27 mouse cellular contexts compared by ENCODE assay signal in the genomic region with DNA sequence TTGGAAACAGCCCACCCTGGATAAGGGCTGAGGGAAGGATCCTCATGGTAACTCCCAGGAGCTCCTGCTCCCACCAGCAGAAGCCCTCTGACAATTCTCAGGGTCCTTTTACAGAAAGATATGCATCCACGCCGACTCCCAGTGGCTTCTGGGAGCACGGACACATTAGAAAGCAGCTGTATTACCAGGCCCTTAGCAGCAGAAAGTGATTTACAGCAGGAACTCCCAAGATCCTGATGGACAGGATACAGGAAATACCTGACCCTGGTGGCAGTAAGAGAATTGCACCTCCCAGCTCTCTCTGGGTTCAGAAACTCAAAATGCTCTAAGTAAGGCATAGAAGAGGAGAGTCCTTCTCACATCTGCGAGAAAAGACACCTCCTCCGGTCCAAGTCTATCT. TPM values are rescaled to one million over a fixed set of nuclear protein-coding genes. Genes with fewer than 3 reads are reported as not detected.
A peak's percentile ranks its signal among the peaks of the same experiment; 100 is the strongest.
DNase-seq lines count a peak whose midpoint lies in the region; TF ChIP-seq lines count a peak whose summit lies in the region.
"Had no signal": no experiment of that assay in that cellular context is flagged by ENCODE, and none has a peak within 500 bp of the region (broad histone marks: within the 10 kb centered on the region; RNA-seq: fewer than 3 reads in every experiment).

No protein-coding gene starts in this region.

- TF ChIP-seq CTCF in heart, adult 2 months (IDR thresholded peaks at IDR 0.05), result peak; percentile 47
- TF ChIP-seq CTCF in layer of hippocampus, adult 2 months (conservative IDR thresholded peaks at IDR 0.05), result peak; percentile 16; the same call in 1 of the 2 replicates

- 64% methylated on average over 5 of the region's 5 CpGs for WGBS in heart, adult 2 months

- no peak overlapping the region for H3K27ac ChIP-seq in heart, adult 2 months
- H3K27ac ChIP-seq in layer of hippocampus, adult 2 months, result no peak overlapping the region
- H3K27ac ChIP-seq in brown adipose tissue, adult 24 weeks (replicated peaks; ENCODE audit: low read depth, low read length), result peak overlapping the region; percentile 31; the same call in 1 of the 2 replicates
- H3K27ac ChIP-seq: embryonic facial prominence, embryonic 10.5 days; embryonic facial prominence, embryonic 13.5 days; forebrain, embryonic 12.5 days; forebrain, embryonic 15.5 days; hindbrain, embryonic 10.5 days; hindbrain, embryonic 13.5 days had no signal

- H3K9ac ChIP-seq in heart, adult 2 months (ENCODE audit: low read depth, low read length), result no peak overlapping the region
- H3K9ac ChIP-seq: embryonic facial prominence, embryonic 13.5 days; forebrain, embryonic 12.5 days; forebrain, embryonic 15.5 days; hindbrain, embryonic 13.5 days had no signal

- H3K4me3 ChIP-seq in heart, adult 2 months, result no peak overlapping the region
- H3K4me3 ChIP-seq in layer of hippocampus, adult 2 months, result no peak overlapping the region
- H3K4me3 ChIP-seq in brown adipose tissue, adult 24 weeks (ENCODE audit: insufficient read depth, low read depth, low read length), result no peak overlapping the region
- H3K4me3 ChIP-seq: embryonic facial prominence, embryonic 10.5 days; embryonic facial prominence, embryonic 13.5 days; erythroblast, embryonic 14.5 days; forebrain, embryonic 12.5 days; forebrain, embryonic 15.5 days; hindbrain, embryonic 10.5 days; hindbrain, embryonic 13.5 days had no signal

- peaks cover 5% of the 10 kb centered on the region for H3K4me1 ChIP-seq in heart, adult 2 months (ENCODE audit: control insufficient read depth, insufficient read depth, low read length)
- H3K4me1 ChIP-seq in brown adipose tissue, adult 24 weeks (ENCODE audit: control insufficient read depth, insufficient read depth, insufficient read length, low read length), result peaks cover 22% of the 10 kb centered on the region
- H3K4me1 ChIP-seq: forebrain, embryonic 12.5 days; forebrain, embryonic 15.5 days; hindbrain, embryonic 10.5 days; hindbrain, embryonic 13.5 days had no signal

- intact Hi-C loops in heart, adult 2 months (cut with DNase I), result no loop called here

- DNase-seq in heart, adult 2 months, result no peak
- no peak for DNase-seq in heart, adult 18-20 months
- no peak for DNase-seq in layer of hippocampus, adult 2 months (ENCODE audit: low spot score in 2 of 2)
- no peak for DNase-seq in layer of hippocampus, postnatal 36 days
- DNase-seq in spleen, postnatal 36 days (ENCODE audit: low spot score in 2 of 2), result no peak
- DNase-seq: adrenal gland, adult 2 months; adrenal gland, postnatal 14 days; cerebellum, adult 11-12 months; cerebellum, adult 8-10 months; cerebellum, postnatal 10 days; cerebellum, postnatal 36 days; embryo, embryonic 11 days; gastrocnemius, postnatal 14 days; heart, postnatal 36 days had no signal

- peaks cover 34% of the 10 kb centered on the region for H3K36me3 ChIP-seq in heart, adult 2 months (ENCODE audit: control insufficient read depth, insufficient read depth, low read length)
- H3K36me3 ChIP-seq: forebrain, embryonic 12.5 days; forebrain, embryonic 15.5 days; hindbrain, embryonic 10.5 days; hindbrain, embryonic 13.5 days had no signal

- H3K27me3 ChIP-seq in heart, adult 2 months (ENCODE audit: control insufficient read depth, insufficient read depth, low read length), result no peaks in the 10 kb centered on the region
- H3K27me3 ChIP-seq: embryonic facial prominence, embryonic 13.5 days; forebrain, embryonic 12.5 days; forebrain, embryonic 15.5 days; hindbrain, embryonic 13.5 days had no signal

- H3K79me2 ChIP-seq in heart, adult 2 months (replicated peaks; ENCODE audit: control insufficient read depth, insufficient read depth, low read length), result no peaks in the 10 kb centered on the region; the same call in none of the 2 replicates

- TF ChIP-seq POLR2A in heart, adult 2 months (IDR thresholded peaks at IDR 0.05; ENCODE audit: insufficient read depth, low read depth, low read length), result no peak

- TF ChIP-seq EP300 in heart, adult 2 months (IDR thresholded peaks at IDR 0.05; ENCODE audit: insufficient read depth, low read depth, low read length), result no peak

RNA-seq across cellular contexts. Expression of a gene that starts 15.0 kb away (rescaled TPM):
- total RNA-seq in heart, adult 2 months (2021), result 10 to 100 TPM in 1 of 2 experiments, 1 to 10 TPM in 1; 9.6 to 17.5 TPM
- polyA plus RNA-seq in heart, adult 2 months (2012; rRNA removed), result 5.7 and 9.2 TPM in 2 replicates
- total RNA-seq in heart, adult 18-20 months (2021), result 10 to 100 TPM; 11.6 to 13.9 TPM
- 1 to 10 TPM; 8.7 to 8.9 TPM for total RNA-seq in layer of hippocampus, adult 2 months (2021)
- 10 to 100 TPM in 1 of 2 experiments, 1 to 10 TPM in 1; 8.9 to 10.3 TPM for total RNA-seq in layer of hippocampus, postnatal 36 days (2021)
- 4.0 and 6.2 TPM in 2 replicates for polyA plus RNA-seq in brown adipose tissue, adult 24 weeks (2012; ENCODE audit: insufficient read depth, insufficient read length, missing spikeins)
- total RNA-seq: MEL had no signal
- polyA plus RNA-seq: erythroblast, embryonic 14.5 days had no signal

RNA-seq across cellular contexts. Expression of a gene that starts 59.1 kb away (rescaled TPM):
- under 1 TPM; 0.36 to 0.52 TPM for total RNA-seq in heart, adult 2 months (2021)
- 0.12 and 0.56 TPM in 2 replicates for polyA plus RNA-seq in heart, adult 2 months (2012; rRNA removed)
- under 1 TPM; 0.10 to 0.28 TPM for total RNA-seq in heart, adult 18-20 months (2021)
- not detected for total RNA-seq in layer of hippocampus, adult 2 months (2021)
- total RNA-seq in layer of hippocampus, postnatal 36 days (2021), result not detected
- polyA plus RNA-seq in brown adipose tissue, adult 24 weeks (2012; ENCODE audit: insufficient read depth, insufficient read length, missing spikeins), result not detected in 2 replicates
- total RNA-seq: adrenal gland, postnatal 14 days; MEL had no signal
- polyA plus RNA-seq: C2C12; CD4-positive, CD25-positive, alpha-beta regulatory T cell, adult 4 months; cortical plate, adult 2 months; embryonic facial prominence, embryonic 10.5 days; embryonic facial prominence, embryonic 13.5 days; erythroblast, embryonic 14.5 days; forebrain, embryonic 12.5 days; forebrain, embryonic 15.5 days; hindbrain, embryonic 13.5 days; hindbrain, embryonic 16.5 days had no signal
